Mouse (Mus musculus): ENCODE data around the gene Syt9. TPM values are rescaled to one million over a fixed set of nuclear protein-coding genes. Genes with fewer than 3 reads are reported as not detected.

Gene Syt9
- total RNA-seq (2021): 4.2 and 5.9 TPM in 2 replicates
- long read RNA-seq, experiment 1, partial matches to known transcripts: 0 of 4 reads
- long read RNA-seq, experiment 1, other reads (novel, unspliced or antisense): 1 of 4 reads
- long read RNA-seq, experiment 2, partial matches to known transcripts: 0 of 3 reads
- long read RNA-seq, experiment 2, other reads (novel, unspliced or antisense): 1 of 3 reads

- DNase-seq: peak; percentile 63
Measured at GRCm38 (mm10) chr7:107370232-107371125, at the start of gene Syt9. Gene Syt9 (plus strand): TSS chr7:107370728.

- no peak for DNase-seq
Measured at GRCm38 (mm10) chr7:107339013-107339412, 31.5 kb upstream of the Syt9 start.

GRCm38 (mm10) chr7:107339560-107340057 is 30.9 kb upstream of the Syt9 start:
- no peak for DNase-seq

DNA sequence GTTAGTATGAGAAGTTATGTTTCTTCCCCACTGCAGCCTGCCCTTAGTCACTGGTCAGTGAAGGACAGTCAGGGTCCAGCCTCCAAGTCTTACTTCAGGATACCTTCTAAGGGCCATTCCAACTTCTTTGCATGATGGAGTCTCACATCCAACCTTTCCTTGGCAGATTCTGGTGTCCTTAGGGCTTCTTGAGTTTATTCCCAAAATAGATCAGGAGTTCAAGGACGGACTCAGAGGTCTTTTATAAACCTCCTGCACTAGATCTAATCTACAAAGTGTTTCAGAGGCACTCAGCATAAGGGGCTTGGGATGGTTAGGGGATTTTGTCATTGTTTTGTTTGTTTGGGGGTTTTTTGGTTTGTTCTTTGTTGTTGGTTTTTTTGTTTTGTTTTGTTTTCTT is 30.3 kb upstream of the Syt9 start:
- no peak for DNase-seq

GRCm38 (mm10) chr7:107341519-107342190 is 28.9 kb upstream of the Syt9 start:
- no peak for DNase-seq

DNA sequence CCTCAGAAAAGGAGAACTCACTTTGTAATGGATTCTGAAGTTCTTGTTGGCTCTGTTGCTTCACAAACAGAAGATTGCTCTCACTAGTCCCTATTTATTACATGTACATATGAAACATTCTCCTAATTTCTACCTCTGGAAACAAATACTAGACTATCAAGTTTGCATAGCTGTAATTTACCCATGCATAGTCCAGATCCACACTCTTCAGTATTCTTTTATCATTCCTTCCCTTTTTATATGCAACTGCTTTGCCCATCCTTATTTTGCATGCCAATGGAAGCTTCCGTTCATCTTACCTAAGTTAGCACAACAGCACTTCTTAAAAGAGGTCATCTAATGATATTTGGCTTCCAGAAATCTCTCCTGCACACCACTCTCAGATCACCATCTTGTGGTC is 21.3 kb upstream of the Syt9 start:
- DNase-seq: no peak

DNA sequence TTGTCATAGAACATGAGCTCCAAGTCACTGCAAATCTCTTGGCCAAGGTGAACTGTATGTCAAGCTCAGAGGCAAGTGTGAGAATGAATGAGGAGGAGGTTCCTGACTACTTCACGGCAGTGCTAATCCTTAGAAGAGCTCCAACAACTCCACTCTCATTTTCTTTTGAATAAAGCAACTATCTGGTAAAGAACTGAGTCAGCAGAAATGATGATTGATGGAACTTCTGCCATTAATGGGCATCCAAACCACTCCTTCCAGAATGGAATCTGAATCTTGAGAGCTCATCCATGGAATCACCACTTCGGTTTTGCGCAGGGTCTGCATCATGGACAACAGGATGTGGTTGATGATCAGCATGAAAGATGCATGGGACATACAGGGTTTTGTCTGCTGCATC is 8.4 kb upstream of the Syt9 start:
- no peak for DNase-seq

- DNase-seq: no peak
Measured at GRCm38 (mm10) chr7:107362634-107363033, 7.9 kb upstream of the Syt9 start.

DNA sequence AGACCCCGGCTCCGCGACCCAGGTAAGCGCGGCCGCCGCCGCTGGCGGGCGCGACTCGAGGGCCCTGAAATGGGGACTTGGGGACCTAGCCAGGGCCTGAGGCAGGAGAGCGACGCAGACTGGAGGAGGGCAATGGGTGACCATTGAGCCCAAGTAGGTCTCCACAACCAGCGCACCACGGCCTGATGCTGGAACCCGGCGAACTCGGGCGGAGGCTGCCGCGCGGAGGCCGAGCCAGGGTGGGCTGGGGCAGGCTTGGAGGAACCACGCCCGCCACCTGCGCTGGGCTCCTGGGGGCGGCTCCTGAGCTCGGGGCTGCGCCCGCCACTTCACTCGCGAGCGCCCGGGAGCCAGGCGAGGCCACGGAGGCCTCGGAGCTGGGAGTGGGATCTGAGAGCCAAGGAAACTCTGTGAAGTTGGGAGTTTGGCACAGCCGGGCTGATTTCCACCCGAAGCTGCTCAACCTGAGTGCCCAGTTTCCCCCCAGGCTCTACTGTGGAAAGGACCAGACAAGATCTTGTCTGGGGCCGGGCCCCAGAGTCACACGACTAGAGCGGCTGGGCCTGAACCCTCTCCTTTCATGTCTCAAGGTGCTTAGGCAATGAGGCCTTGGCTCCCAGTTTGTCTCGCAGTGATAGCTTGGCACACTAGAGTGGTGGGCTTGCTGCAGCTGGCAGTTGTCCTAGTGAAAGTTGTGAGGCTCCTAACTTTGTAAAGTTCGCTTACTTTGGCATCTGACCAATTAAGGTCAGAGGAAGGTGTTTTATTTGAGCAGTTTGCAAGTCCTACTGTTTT is 795 bp downstream of the Syt9 start:
- peak; percentile 14 for DNase-seq

- DNase-seq: no peak
Measured at GRCm38 (mm10) chr7:107380562-107380961, 10.0 kb downstream of the Syt9 start.

DNA sequence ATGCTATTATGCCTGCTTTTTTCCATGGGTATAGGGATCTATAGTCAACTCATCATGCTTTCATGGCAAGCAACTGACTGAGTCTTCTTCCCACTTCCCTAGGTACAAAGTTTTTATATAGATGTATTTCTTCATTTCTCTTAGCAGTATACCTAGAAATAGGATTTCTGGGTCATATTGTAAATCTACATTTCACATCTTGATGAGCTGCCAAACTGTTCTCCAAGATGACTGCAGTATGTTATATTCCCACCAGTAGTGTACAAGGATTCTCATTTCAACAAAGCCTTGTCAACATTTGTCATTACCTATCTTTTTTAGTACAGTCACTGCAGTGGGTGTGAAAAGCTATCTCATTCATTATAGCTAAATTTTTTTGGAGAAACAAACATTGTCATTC is 19.1 kb downstream of the Syt9 start:
- no peak for DNase-seq

DNA sequence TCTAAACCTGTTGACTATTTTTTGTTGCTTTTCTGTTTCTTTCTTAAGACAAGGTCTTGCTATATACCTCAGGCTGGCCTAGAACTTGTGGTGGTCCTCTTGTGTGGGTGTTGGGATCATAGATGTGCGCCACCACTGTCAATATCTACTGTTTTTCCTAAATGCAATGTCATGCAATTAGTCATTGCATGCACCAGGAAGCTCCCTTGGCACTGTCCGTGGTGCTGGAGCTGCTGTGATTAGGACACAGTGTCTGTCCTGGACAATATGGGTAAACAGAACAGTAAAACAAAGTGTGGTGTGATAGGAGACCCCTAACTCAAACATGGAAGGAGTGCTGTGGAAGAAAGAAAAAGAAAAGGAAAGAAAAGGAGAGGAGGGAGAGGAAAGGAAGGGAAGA is 22.2 kb downstream of the Syt9 start:
- peak; percentile 51 for DNase-seq

- DNase-seq: no peak
Measured at GRCm38 (mm10) chr7:107400061-107400799, 29.7 kb downstream of the Syt9 start.

DNA sequence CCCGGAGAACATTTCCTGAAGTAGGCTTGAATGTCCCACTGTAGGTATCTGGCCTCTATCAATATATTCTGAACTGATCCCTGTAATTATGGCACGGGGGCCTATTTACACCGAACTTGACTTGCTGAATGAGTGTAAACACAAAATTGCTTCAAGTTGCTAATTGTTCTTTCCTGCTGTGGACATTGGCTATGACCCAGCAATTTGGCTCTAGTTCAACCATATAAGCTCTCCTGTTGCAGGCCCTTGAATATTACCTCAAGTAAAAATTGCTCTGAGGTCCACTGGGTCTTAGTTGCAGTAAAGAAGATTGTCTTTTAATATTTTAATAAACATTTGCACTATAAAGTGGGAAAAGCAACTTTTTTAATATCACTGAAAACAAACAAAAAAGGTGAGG is 32.7 kb downstream of the Syt9 start:
- DNase-seq: no peak

GRCm38 (mm10) chr7:107414928-107415327 is 44.4 kb downstream of the Syt9 start:
- no peak for DNase-seq

- no peak for DNase-seq
Measured at GRCm38 (mm10) chr7:107417043-107417850, 46.7 kb downstream of the Syt9 start.

DNA sequence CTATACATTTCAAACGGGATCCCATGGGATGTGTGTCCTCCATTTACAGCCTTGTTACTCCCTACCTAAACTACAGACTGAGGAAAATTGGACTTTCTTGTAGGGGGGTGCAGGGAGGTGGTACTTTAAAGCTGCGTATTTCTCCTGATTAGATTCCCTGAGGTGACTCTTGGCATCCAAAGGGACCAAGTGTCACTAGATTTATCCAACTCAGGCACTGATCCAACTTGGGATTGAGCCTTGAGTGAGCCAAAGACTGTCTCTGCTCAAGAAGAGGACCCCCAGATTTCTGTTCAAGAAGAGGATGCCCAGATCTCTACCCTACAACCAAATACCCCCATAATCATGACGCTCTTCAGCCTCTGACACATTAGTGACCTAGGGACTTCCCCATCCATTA is 66.9 kb downstream of the Syt9 start:
- no peak for DNase-seq

DNA sequence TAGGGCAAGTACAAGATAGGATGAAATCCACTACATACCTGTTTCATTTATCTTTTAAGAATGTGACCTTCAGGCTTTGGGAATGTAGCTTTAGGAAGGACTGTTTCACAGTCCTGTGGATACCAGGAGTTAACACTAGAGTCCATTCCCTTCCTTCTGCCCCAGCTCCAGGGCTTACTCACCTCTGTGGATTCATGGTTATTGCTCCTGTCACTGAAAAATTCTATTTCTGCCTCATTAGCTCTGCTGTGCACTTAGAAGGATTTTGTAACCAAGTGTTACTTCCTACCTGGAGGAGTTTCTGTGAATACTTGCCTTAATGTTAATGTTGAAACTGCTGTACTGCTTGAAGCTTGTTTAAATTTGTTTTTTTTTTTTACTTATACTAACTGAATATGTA is 74.1 kb downstream of the Syt9 start:
- DNase-seq: no peak

DNA sequence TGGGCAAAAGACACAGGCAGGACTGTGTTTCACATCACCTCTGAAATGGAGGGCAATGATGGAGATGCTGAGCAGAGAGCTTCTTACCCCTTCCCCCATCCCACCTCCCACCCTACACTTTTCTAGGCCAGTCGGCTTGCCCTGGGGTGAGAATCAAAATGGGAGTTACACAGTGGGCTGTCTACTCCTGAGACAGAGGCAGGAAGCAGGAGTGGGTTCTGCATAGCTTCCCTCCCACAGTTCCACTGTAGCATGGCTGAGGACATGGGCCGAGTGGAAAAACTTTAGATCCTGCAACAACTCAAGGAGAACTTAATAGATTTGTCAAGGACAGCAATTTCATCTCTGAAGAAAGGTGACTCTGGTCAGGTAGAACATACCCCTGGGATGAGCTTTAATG is 84.1 kb downstream of the Syt9 start:
- DNase-seq: no peak

- no peak for DNase-seq
Measured at GRCm38 (mm10) chr7:107455118-107455521, 84.6 kb downstream of the Syt9 start.

GRCm38 (mm10) chr7:107461167-107461566 is 90.6 kb downstream of the Syt9 start:
- DNase-seq: no peak

All from adrenal gland, postnatal 14 days (tissue).